Mouse (Mus musculus): ENCODE measurements around the gene Pla2g15. TPM values are rescaled to one million over a fixed set of nuclear protein-coding genes. Genes with fewer than 3 reads are reported as not detected.
A peak's percentile ranks its signal among the peaks of the same experiment; 100 is the strongest.

The Pla2g15 gene
- total RNA-seq, 1 experiment from 2014 or later = 11.2 TPM

DNA sequence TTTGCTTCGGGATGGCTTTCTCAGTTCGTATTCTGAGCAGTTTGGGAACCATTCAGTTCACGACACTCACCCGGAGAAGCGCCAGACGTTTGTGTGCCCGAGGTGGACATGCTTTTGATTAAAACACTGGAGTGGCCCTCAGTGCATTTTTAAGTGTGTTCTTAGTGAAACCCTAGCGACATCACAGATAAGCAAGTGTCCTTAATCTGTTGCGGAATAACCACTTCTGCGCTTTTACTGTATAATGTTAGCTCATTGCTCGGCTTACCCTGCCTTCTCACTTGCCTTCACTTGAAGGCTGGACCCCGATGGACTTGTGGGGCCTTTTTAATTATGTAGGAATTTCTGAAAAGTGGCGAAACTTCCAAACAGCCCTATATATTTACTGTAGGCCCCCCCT, 61.2 kb downstream of the Pla2g15 start:
- ATAC-seq (replicated peaks; ENCODE audit: low read depth, poor library complexity, severe bottlenecking) = peak; percentile 4; the same call in 1 of the 2 replicates

DNA sequence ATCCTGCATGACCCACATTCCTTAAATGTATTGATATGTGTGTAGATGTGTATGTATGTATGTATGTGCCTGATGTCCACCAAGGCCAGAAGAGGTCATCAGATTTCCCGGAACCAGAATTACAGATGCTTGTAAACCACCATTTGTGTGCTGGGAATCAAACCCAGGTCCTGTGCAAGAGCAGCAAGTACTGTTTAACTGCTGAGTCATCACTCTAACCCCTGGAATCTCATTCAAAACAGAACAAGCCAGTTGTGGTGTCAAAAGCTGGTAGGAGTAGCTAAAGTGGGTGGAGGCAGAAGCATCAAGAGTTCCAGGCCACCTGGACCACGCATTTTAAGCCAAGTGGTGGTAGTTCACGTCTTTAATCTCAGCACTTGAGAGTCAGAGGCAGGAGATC, 63.8 kb downstream of the Pla2g15 start:
- ATAC-seq (replicated peaks; ENCODE audit: low read depth, poor library complexity, severe bottlenecking) = no peak

Other genes starting within 250 kb of the Pla2g15 start
- gene Pskh1, start 250.0 kb upstream of the Pla2g15 start, total RNA-seq (2017) = 15.6 and 23.7 TPM in 2 replicates
- gene Ctrl, start 216.5 kb upstream of the Pla2g15 start, total RNA-seq (2017) = 0.14 and 2.7 TPM in 2 replicates
- 51.3 and 62.1 TPM in 2 replicates for gene Psmb10, start 212.0 kb upstream of the Pla2g15 start, total RNA-seq (2017)
- 0.32 and 1.4 TPM in 2 replicates for gene Lcat, start 207.0 kb upstream of the Pla2g15 start, total RNA-seq (2017)
- 1.9 and 8.1 TPM in 2 replicates for gene Slc12a4, start 184.3 kb upstream of the Pla2g15 start, total RNA-seq (2017)
- gene Dpep3, start 171.0 kb upstream of the Pla2g15 start, total RNA-seq (2017) = not detected in 2 replicates
- gene Dus2, start 159.1 kb upstream of the Pla2g15 start, total RNA-seq (2017) = 9.7 and 17.6 TPM in 2 replicates
- 0.41 TPM in 1 of 2 replicates, not detected in the other for gene Dpep2nb, start 144.4 kb upstream of the Pla2g15 start, total RNA-seq (2017)
- 8.7 and 12.3 TPM in 2 replicates for gene Ddx28, start 138.5 kb upstream of the Pla2g15 start, total RNA-seq (2017)
- gene Nfatc3, start 91.6 kb upstream of the Pla2g15 start, total RNA-seq (2017) = 37.3 and 47.8 TPM in 2 replicates
- not detected in 2 replicates for gene Esrp2, start 13.4 kb upstream of the Pla2g15 start, total RNA-seq (2017)
- gene Slc7a6, start 18.5 kb downstream of the Pla2g15 start, total RNA-seq (2017) = 24.0 and 28.2 TPM in 2 replicates
- gene Slc7a6os, start 60.5 kb downstream of the Pla2g15 start, total RNA-seq (2017) = 36.8 and 50.1 TPM in 2 replicates
- 44.0 and 51.4 TPM in 2 replicates for gene Prmt7, start 60.5 kb downstream of the Pla2g15 start, total RNA-seq (2017)
- gene Smpd3, start 187.6 kb downstream of the Pla2g15 start, total RNA-seq (2017) = 0.14 and 0.92 TPM in 2 replicates

Measured in common myeloid progenitor, adult 5-6 weeks (primary cell).